Mouse (Mus musculus) liver, adult 2 months (tissue): ENCODE results near the gene Hook2.

Experiments used
- CTCF ChIP-seq: fragments of 200-500 bp; IDR thresholded peaks from 2 replicates; pipeline ENCODE4 v1.5.1; 2011; ENCODE audit warnings: low read depth, low read length, control low read depth
- POLR2A ChIP-seq: fragments of 200-500 bp; IDR thresholded peaks from 2 replicates; pipeline ENCODE4 v1.6.1; 2011; ENCODE audit warnings: low read length, control low read depth; ENCODE audit not compliant: insufficient read depth; ENCODE audit errors: extremely low read depth

GRCm38 (mm10) chr8:85032622-85033311 is 42.4 kb downstream of the Hook2 start:
- TF ChIP-seq CTCF (no peak), POLR2A (no peak)
